ENCODE assay signal across 1 mouse cellular context in the genomic region with DNA sequence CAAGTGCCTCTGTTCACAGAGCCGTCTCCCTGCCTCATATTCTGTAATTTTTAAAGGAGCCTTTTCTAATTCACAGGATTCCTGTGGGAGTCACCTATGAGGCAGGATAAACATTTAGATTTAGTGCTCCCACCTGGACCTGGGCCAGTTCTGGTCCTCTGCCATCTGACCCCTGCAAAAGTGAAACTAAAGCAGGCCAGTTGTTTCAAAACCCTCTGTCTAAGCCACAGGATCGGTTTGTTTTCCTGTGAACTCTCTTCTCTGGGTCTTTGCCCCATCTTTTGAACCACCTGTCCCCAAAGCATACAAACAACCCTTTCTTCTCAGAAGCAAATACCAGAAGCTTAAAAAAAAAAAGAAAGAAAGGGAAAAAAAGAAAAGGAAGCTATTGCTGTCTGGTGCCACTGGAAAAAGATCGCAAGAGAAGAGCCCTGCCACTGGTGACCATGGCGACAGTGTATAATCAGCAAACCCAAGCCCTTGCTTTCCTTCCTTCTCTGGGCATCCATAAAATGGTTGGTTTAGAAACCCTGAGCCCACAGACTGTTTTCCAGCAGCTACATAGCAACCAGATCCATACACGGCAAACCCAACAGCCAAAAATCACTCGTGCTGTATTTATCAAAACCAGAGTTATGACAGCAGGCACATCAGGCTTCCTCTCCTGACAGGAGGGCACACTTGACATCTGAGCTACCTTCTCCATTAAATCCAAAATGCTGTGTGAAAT.
TF ChIP-seq lines count a peak whose summit lies in the region.

No protein-coding gene starts in this region.

TF ChIP-seq in MEL, 35 proteins besides CTCF, POLR2A, EP300 and RAD21 (continued from another document):
- no peak for TF ChIP-seq TCF12 (IDR thresholded peaks at IDR 0.05; ENCODE audit: low read depth, low read length)
